Comparison of ENCODE assay signal across 15 mouse cellular contexts in genomic region chr11:119715437-119715836, GRCm38 (mm10).
DNase-seq lines count a peak whose midpoint lies in the region; ATAC-seq and TF ChIP-seq lines count a peak whose summit lies in the region.
"Had no signal": no experiment of that assay in that cellular context is flagged by ENCODE, and none has a peak within 500 bp of the region (broad histone marks: within the 10 kb centered on the region; RNA-seq: fewer than 3 reads in every experiment).

No protein-coding gene starts in this region.

- H3K27me3 ChIP-seq in hindbrain, postnatal 0 days (ENCODE audit: insufficient read depth, low read length): no peaks in the 10 kb centered on the region
- H3K27me3 ChIP-seq: heart, embryonic 15.5 days; liver, embryonic 13.5 days had no signal

- H3K9ac ChIP-seq in hindbrain, postnatal 0 days (replicated peaks; ENCODE audit: low read length): no peak overlapping the region
- H3K9ac ChIP-seq: heart, embryonic 15.5 days; liver, embryonic 13.5 days had no signal

- no peaks in the 10 kb centered on the region for H3K36me3 ChIP-seq in hindbrain, postnatal 0 days (ENCODE audit: insufficient read depth, low read length)

- no peaks in the 10 kb centered on the region for H3K9me3 ChIP-seq in hindbrain, postnatal 0 days (ENCODE audit: low read length)
- H3K9me3 ChIP-seq: heart, embryonic 15.5 days had no signal

- ATAC-seq in hindbrain, postnatal 0 days: no peak
- no peak for ATAC-seq in granulocyte monocyte progenitor cell, adult 5-6 weeks (replicated peaks; ENCODE audit: poor library complexity, severe bottlenecking)
- ATAC-seq: inflammation-experienced regulatory T-cells, adult 6 months had no signal

- no peak overlapping the region for H3K27ac ChIP-seq in layer of hippocampus, adult 2 months
- peak overlapping the region; percentile 41; the same call in 1 of the 2 replicates for H3K27ac ChIP-seq in hindbrain, postnatal 0 days
- H3K27ac ChIP-seq: heart, embryonic 15.5 days; liver, embryonic 13.5 days had no signal

- H3K4me2 ChIP-seq in hindbrain, postnatal 0 days (ENCODE audit: low read depth, low read length): no peak overlapping the region
- H3K4me2 ChIP-seq: heart, embryonic 15.5 days; liver, embryonic 13.5 days had no signal

- TF ChIP-seq CTCF in layer of hippocampus, adult 2 months (conservative IDR thresholded peaks at IDR 0.05): 0 out of 2 replicates have a peak, but pooled peaks have one; percentile 11
- TF ChIP-seq CTCF in hindbrain, postnatal 0 days (IDR thresholded peaks at IDR 0.05; ENCODE audit: low read depth): no peak

- H3K4me3 ChIP-seq in layer of hippocampus, adult 2 months: no peak overlapping the region
- H3K4me3 ChIP-seq in hindbrain, postnatal 0 days (ENCODE audit: low read length): no peak overlapping the region
- H3K4me3 ChIP-seq: heart, embryonic 15.5 days; liver, embryonic 13.5 days had no signal

- no peaks in the 10 kb centered on the region for H3K4me1 ChIP-seq in hindbrain, postnatal 0 days (ENCODE audit: insufficient read depth, low read length)

- 41% methylated on average over 5 of the region's 5 CpGs for WGBS in hindbrain, postnatal 0 days

- no peak for DNase-seq in layer of hippocampus, adult 2 months (ENCODE audit: low spot score in 2 of 2)
- no peak for DNase-seq in layer of hippocampus, postnatal 36 days
- peak; percentile 19 for DNase-seq in thymus, postnatal 14 days
- DNase-seq in thymus, postnatal 4 days: no peak
- no peak for DNase-seq in hindbrain, postnatal 0 days (ENCODE audit: low spot score)
- DNase-seq in right cerebral cortex, postnatal 4 days: no peak
- DNase-seq: cerebellum, adult 11-12 months; layer of hippocampus, adult 9-11 months; liver, embryonic 13.5 days; lung, postnatal 4 days; right cerebral cortex, adult 18-20 months; thymus, adult 18-20 months had no signal
